Mouse (Mus musculus): ENCODE data around the gene Rapgef2.

Rapgef2 gene

DNA sequence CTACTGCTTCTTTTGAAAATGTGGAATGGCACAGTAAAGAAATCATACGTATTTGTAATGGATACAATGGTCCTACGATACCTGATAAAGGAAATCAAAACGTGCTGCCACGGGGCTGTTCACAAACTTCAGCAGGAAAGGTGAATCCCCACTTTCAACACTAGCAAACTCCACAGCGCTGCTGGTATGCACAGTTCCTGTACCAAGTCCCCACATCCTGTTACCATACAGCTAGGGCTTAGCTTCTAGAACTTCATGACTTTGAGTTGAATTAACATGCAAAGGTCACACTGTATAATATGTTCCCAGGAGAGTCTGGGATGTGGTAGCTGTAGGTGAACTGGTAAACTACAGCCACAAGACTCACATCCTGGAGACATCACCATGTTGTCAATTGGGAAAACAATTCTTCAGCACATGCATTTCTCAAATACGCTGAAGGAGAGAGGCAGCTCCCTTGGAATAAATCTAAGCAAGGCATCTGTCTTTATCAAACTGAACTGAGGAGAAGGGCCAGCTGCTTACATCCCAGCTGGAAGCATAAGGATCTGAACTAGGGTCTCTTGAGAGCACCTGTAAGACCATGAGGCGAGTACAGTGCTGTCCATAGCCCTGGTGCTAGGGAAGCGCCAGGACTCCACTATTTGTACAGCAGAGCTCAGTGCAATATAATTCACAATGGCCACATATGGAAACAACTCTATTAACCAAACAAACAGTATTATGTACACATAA, 109.0 kb downstream of the Rapgef2 start:
- ChIA-PET POLR2A (interaction anchor here in 2 of 4 experiments (0.6 kb wide), 2 partner anchors 30 to 789 kb away, joined by 3 read pairs; no protein-coding TSS in a partner anchor), CTCF (interaction anchor here in 3 of 4 experiments (0.5 to 2.1 kb wide), 4 partner anchors 14 to 25 kb away, joined by 3 to 6 read pairs (median 3); no protein-coding TSS in a partner anchor)

DNA sequence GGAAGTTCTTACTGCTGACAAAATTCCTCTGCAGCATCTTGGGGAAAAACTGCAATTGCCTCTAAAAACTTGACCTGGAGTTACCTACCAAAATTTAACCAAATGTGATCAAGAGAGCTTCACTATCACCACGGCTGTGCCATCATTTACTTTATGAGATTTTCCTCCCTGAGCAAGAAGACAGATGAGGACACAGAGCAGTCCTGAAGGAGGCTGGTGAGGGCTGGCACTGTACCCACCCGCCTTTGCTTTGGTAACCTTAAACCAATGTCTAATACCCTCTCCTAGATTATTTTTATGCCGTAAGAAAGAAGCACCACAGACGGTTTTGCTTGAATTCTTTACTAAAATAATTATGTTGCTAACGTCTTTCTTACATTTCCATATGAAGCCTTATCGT, 112.1 kb downstream of the Rapgef2 start:
- CTCF ChIA-PET, result interaction anchor here in 1 of 4 experiments (0.6 kb wide), 1 partner anchor 8 kb away, joined by 4 read pairs; no protein-coding TSS in a partner anchor
- POLR2A ChIA-PET, result interaction anchor here in 1 of 4 experiments (1.2 kb wide), 1 partner anchor 11 kb away, joined by 4 read pairs; no protein-coding TSS in a partner anchor

DNA sequence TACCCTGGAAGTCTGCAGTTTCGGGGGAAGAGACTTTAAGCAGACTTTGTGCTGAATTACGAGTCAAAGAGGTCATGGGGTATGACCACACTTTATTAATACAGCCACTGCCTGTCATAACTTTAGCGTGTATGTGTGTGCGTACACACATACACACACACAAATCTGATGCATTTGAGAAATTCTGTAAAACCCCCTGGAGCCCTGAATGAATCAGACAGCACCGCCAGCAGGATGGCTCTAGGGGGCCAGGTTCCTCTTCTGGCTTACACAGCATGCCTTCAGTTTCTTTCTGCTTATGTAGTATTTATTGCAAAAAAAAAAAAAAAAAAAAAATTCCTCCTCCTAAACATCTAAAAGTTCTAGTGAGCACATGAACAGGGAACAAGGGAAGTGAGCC, 113.0 kb downstream of the Rapgef2 start:
- POLR2A ChIA-PET, result no interaction called here
- CTCF ChIA-PET, result no interaction called here

DNA sequence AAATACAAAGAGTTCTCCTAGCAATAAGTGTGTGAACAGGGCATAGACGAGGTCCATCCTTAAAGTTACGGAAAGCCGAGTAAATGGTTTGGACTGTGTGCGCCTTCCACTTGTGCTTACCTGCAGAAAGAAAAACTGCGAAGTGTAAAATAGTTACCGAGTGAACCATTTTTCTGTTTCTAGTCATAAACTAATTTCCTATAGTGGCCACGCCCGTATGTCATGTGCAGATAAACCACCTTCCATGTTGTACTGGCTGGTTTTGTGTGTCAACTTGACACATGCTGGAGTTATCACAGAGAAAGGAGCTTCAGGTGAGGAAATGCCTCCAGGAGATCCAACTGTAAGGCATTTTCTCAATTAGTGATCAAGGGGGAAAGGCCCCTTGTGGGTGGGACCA, 115.2 kb downstream of the Rapgef2 start:
- ChIA-PET POLR2A (interaction anchor here in 1 of 4 experiments (0.6 kb wide), 1 partner anchor 460 kb away, joined by 10 read pairs; no protein-coding TSS in a partner anchor), CTCF (interaction anchor here in 2 of 4 experiments (0.6 kb wide), 2 partner anchors 13 to 85 kb away, joined by 5 to 6 read pairs; no protein-coding TSS in a partner anchor)

DNA sequence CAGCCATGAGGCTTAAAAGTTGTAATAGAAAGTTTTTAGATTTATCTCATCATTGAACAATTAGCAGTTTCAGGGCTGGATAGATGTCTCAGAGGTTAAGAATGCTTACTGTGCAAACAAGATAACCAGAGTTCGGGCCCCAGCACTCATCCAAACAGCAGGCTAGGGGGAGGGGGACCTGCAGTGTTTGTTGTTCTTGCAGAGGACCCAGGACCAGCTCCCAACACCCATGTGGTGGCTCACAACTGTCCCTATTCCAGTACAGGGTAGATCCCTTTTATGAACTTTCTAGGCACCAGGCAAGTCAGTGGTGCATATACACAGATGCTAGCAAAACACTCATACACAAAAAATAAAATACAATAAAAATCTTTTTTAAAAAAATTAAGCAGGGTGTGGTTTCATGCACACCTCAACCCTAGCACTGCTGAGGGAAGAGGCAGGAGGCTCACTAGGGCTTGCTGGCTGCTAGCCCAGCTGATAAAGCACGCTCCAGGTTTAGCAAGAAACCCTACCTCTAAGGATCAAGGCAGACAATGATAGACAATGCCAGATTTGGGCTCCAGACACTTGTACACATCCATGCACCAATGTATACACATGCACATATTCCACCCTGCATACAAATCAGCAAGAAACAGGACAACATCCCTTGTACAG, 118.0 kb downstream of the Rapgef2 start:
- POLR2A ChIA-PET, result no interaction called here
- CTCF ChIA-PET, result no interaction called here

DNA sequence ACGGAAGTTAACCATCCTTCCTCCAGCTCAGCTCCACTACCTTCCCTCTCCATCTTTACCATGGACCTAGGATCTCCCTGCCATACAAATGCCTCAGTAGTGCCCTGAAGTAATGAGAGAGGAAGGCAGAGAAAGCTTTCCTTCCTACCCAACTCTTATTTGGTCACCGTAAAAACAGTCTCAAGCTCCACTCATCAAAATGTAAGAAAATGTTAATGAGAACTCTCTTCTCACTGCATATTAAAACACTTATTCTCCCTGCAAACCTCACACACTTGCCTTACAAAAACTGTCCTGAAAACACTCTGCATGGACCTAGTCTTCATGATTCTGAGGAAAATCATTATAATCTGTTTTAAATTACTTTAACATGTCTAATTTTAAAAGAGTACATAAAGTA, 118.7 kb downstream of the Rapgef2 start:
- ChIA-PET POLR2A (no interaction called here), CTCF (interaction anchor here in 1 of 4 experiments (1.2 kb wide), 1 partner anchor 35 kb away, joined by 3 read pairs; no protein-coding TSS in a partner anchor)

DNA sequence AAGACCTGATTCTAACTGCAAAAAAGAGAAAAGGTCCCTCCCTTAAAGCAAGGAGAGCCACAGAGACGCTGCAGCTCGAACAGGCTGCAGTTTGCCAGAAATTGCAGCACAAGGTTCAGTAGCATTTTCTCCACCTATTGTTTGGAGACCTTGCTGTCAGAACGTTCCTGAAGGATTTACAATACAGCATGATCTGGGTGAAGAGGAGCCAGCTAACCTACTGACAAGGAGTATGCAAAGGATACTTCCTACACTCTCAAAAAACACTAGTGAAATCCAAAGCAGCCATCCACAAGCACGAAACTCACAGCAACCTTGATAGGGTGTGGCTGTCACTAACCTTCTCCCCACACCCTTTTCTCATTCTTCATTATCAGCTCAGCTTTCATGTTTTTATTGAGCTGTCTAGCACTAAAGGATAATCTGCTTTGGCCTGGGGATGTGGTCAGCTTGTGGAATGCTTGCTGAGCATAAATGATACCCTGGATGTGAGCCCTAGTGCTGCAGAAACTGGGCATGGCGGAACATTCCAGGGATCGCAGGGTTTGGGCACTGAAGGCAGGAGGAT, 124.4 kb downstream of the Rapgef2 start:
- CTCF ChIA-PET, result no interaction called here
- POLR2A ChIA-PET, result interaction anchor here in 1 of 4 experiments (0.8 kb wide), 1 partner anchor 16 kb away, joined by 3 read pairs; no protein-coding TSS in a partner anchor

DNA sequence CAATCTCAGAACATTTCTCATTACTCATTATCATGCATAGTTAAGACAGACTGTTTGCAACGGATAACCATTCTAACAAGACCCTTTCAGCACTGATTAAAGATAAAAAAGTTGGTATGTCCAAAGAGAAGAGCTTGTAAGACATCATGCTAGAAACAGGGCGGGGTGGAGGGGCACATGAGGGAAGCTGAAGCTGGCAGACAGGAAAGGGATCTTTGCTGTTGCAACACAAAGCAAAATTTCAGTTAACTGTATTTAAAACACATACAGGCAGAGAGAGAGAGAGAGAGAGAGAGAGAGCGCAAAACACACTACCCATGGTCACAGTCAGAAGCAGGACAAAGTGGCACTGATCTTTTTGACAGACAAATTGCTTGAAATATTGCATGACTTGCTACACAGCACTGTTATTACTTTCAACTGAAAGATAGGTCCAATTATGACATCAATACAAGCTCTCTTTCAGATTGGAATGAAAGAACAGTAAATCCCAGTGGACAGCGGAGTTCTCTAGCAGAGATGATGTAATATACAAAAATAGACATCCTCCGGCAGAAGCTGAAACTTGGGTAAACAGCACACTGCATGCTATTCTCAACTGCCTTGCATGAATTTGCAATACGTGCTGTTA, 125.1 kb downstream of the Rapgef2 start:
- CTCF ChIA-PET, result no interaction called here

DNA sequence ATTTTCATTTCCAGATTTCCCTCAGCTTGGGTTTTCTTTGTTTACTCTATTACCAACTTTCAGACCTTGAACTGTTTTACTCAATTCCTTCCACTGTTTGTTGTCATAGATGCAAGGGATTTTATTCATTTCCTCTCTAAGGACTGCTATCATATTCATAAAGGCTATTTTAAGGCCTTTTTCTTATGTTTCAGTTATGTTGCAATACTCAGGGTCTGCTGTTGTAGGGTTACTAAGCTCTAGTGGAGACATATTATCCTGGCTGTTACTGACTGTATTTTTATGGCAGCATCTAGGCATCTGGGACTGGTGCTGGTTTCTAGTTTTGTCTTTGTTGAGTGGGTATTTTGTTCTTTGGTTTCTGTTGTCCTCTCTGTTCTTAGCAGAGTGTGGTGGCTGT, 128.1 kb downstream of the Rapgef2 start:
- CTCF ChIA-PET, result no interaction called here
- POLR2A ChIA-PET, result no interaction called here

More for the DNA sequence above, 125.1 kb downstream of the Rapgef2 start:
- POLR2A ChIA-PET, result interaction anchor here in 1 of 4 experiments (0.8 kb wide), 1 partner anchor 15 kb away, joined by 3 read pairs; no protein-coding TSS in a partner anchor

DNA sequence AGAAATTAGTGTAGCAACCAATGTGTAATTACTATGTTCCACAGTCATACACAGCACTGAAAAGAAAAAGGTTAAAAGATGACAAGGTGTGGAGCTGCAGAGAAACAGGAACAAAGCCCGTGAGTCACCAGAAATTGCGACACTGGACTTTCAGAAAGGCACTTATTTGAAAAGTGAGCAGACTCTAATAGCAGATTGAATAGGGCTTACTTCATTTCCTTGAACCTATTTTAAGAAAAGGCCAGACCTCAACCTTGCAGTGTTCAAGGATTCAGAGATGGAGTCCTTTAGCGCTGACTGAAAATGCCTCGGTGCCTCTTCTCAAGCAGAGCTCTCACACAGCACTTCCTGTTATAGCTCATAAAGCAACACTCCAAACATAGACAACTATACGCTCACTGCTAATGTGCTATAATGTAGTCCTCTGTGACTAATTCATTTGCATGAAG, 133.3 kb downstream of the Rapgef2 start:
- POLR2A ChIA-PET, result interaction anchor here in 1 of 4 experiments (0.6 kb wide), 1 partner anchor 674 kb away, joined by 3 read pairs; no protein-coding TSS in a partner anchor
- CTCF ChIA-PET, result no interaction called here

DNA sequence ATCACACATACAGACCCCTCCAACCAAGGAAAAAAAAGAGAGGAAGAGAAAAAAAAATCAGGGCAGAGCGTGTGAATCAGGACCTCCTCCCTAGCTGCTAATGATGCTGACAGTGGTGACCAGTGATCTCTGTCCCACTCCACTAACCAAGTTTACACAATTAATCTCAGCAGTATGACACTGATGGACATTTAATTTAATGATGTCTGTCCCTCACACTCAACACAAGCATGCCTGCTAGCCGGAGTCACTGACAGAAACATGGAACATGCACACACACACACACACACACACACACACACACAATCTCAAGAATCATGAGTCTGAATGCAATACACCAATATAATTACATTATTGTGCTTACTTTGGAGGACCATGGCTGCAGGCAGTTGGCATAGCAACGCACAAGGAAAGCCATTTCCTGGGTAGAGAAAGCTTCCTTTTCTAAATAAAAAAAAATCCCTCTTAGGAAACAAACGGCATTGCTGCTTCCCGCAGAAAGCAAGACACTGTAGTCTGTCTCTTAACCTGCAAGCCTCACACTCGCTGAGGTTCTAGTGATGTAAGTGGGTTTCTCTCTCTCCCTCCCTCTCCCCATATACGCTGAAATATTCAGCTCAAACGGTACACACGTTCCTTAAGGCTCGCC, 140.8 kb downstream of the Rapgef2 start:
- CTCF ChIA-PET, result interaction anchor here in 3 of 4 experiments (0.6 to 1.5 kb wide), 4 partner anchors 43 to 330 kb away, joined by 3 to 5 read pairs (median 4); no protein-coding TSS in a partner anchor
- POLR2A ChIA-PET, result interaction anchor here in 2 of 4 experiments (0.6 to 2.4 kb wide), 6 partner anchors 9 to 181 kb away, joined by 3 to 10 read pairs (median 3); no protein-coding TSS in a partner anchor

DNA sequence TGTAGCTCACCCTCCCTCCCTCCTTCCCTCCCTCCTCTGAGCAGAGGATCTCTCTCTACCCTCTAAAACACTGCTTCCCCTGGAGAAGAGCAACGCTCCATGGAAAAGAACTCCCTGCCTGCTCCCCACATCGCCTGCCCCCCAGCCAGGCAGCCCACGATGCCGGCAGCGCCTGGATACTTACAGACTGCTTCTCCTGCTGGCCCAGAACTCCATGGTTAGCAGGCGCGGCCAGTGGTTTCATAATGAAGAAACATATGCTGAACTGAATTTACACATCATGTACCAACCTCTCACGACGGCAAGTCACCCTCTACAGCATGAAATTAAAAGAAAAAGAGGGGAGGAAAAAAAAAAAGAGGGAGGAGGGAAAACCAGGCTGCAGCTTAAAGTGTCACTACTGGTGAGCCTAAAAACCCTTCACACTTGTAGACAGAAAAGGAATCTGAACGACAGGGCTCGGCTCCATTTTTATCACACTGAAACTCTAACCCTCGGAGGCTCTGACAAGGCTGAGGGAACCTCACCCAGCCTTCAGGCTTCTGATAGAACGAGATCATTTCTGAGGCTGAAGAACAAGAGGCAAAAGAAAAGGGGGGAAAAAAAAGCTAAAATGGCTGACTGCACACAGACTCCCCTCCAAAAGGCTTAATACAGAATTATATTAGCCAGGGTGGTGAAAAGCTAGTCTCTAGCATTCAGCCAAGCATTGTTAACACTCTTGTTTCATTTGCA, 141.5 kb downstream of the Rapgef2 start:
- ChIA-PET POLR2A (interaction anchor here in 1 of 4 experiments (1.4 to 2.4 kb wide), 3 partner anchors 10 to 50 kb away, joined by 3 to 10 read pairs (median 3); no protein-coding TSS in a partner anchor), CTCF (interaction anchor here in 1 of 4 experiments (0.6 to 1.5 kb wide), 3 partner anchors 44 to 442 kb away, joined by 3 read pairs; no protein-coding TSS in a partner anchor)

DNA sequence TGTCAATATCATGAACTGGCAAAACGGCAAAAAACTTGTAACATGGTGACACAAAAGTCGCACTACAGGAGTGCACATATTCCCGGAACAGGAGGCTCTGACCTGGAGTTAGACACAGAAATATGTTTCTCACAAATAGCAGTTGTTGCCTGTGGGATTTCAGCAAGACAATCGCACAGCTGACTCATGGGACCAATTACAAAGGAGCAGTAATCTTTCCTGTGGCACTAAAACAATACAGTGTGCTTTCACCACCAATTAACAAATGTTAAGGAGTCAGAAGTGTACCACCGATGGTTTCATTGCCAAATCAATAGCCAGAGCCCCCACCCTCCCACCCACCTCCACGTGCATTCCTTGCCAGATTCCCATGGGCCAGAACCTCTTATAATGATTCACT, 142.2 kb downstream of the Rapgef2 start:
- ChIA-PET POLR2A (interaction anchor here in 1 of 4 experiments (2.1 to 2.4 kb wide), 2 partner anchors 10 to 11 kb away, joined by 5 to 10 read pairs; no protein-coding TSS in a partner anchor), CTCF (interaction anchor here in 1 of 4 experiments (1.3 kb wide), 1 partner anchor 443 kb away, joined by 3 read pairs; no protein-coding TSS in a partner anchor)

DNA sequence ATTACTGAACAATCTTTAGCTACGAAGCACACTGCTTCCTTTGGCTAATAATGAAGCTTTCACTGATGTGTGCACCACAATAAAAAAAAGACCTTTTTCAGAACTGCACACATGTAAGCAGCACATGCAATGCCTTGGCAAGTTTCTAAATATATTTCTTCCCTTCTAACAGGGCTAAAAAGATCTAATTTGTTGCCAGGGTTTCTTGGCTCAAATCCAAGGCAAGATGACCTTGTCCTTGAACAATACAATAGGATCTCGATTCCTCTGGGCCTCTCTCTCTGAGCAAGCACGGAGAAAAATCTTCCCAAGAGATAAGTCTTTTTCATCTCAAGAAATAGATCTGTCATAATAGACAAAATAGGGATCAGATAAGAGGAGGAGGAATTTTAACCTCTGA, 147.1 kb downstream of the Rapgef2 start:
- POLR2A ChIA-PET, result no interaction called here

DNA sequence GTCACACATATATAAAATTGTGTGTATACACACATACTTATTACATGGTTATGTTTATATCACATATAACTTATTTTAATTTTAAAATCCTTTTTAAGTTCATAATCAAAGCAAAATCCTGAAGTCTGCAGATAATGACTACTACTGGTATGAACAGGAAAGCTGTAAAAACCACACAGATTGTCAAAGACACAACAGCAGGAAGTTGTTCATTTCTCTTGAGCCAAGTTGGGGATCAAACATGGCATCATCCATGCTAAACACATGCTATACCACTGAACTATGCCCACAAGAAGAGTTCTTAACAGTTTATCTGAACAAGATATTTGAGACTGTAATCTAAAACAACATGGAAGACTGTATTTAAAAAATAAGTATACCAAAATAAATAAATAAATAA, 147.7 kb downstream of the Rapgef2 start:
- ChIA-PET POLR2A (no interaction called here), CTCF (no interaction called here)

More for the DNA sequence above, 147.1 kb downstream of the Rapgef2 start:
- CTCF ChIA-PET, result interaction anchor here in 2 of 4 experiments (0.6 to 1.5 kb wide), 3 partner anchors 58 to 63 kb away, joined by 3 to 5 read pairs (median 3); no protein-coding TSS in a partner anchor

DNA sequence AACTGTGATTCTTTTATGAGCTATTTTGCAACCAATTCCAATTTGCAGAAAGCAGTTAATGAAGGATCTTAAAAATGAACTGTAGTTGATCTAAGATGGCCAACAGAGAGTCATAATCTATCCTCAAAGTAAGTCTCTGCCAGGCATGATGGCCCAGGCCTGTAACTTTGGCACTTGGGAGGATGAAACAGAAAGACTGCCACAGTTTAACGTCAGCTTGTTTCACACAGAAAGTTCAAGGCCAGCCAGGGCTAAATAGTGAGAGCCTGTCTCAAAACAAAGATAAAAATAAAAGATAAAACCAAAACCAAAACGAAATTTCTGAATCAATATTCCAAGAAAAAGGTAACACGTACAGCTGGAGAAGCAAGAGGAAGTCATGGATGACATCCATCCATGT, 155.3 kb downstream of the Rapgef2 start:
- POLR2A ChIA-PET, result interaction anchor here in 1 of 4 experiments (0.8 to 1.3 kb wide), 4 partner anchors 10 to 24 kb away, joined by 3 to 8 read pairs (median 4); no protein-coding TSS in a partner anchor

DNA sequence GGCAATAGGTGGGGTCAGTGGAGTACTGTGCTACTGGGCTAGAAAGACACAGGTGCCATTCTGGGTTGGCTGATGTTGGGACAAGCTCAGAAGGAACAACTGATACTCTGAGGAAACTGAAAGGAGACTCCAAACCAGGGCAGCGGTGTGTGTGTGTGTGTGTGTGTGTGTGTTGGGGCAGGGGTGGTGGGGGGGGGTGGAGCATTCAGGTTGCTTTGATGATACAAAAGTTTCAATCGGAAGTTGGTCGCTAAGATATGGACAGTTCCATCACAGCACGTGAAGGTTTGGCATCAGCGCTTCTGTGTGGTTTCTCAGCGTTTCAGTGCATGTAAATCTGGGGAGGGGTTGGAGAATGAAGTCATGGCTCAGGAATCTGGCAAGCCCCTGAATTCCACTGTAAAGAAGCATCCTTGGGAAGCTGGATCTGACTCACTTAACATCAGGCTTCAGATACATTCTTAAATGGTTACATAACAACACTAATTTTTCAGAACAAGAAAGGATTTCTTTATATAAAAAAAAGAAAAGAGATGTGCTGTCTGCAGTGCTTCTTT, 157.2 kb downstream of the Rapgef2 start:
- POLR2A ChIA-PET, result interaction anchor here in 2 of 4 experiments (0.8 to 2.0 kb wide), 4 partner anchors 10 to 96 kb away, joined by 3 to 5 read pairs (median 4); no protein-coding TSS in a partner anchor
- CTCF ChIA-PET, result no interaction called here

More for the DNA sequence above, 155.3 kb downstream of the Rapgef2 start:
- CTCF ChIA-PET, result no interaction called here
